ENCODE assay signal across 9 mouse cellular contexts in the genomic region with DNA sequence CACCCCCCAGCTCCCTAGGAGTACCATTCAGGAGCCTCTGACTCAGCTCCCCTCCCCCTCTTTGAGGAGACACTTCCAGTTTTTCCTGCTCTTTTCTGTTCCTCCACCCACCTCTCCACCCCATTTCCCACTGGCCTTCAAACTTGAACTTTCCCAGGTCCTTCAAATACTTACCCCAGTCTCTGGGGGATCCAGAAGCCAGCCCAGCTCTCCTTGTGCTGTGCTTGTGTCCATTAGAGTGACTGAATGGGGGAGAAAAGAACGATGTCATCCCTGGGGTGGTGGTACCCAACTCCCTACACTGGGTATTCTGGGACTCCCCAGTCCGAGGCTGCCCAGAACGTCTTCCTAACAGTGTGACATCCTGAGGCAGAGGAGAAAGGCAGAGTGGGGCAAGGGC. TPM values are rescaled to one million over a fixed set of nuclear protein-coding genes. Genes with fewer than 3 reads are reported as not detected.
DNase-seq lines count a peak whose midpoint lies in the region; ATAC-seq and TF ChIP-seq lines count a peak whose summit lies in the region.
"Had no signal": no experiment of that assay in that cellular context is flagged by ENCODE, and none has a peak within 500 bp of the region (broad histone marks: within the 10 kb centered on the region; RNA-seq: fewer than 3 reads in every experiment).

No protein-coding gene starts in this region.

- H3K9me3 ChIP-seq in kidney, postnatal 0 days (replicated peaks; ENCODE audit: low read length), result no peaks in the 10 kb centered on the region
- no peaks in the 10 kb centered on the region for H3K9me3 ChIP-seq in embryonic facial prominence, embryonic 10.5 days
- no peaks in the 10 kb centered on the region for H3K9me3 ChIP-seq in embryonic facial prominence, embryonic 15.5 days (replicated peaks)
- H3K9me3 ChIP-seq in liver, embryonic 13.5 days (replicated peaks), result no peaks in the 10 kb centered on the region
- H3K9me3 ChIP-seq: forebrain, embryonic 13.5 days had no signal

- H3K36me3 ChIP-seq in kidney, postnatal 0 days (ENCODE audit: insufficient read depth, low read length), result no peaks in the 10 kb centered on the region
- H3K36me3 ChIP-seq in embryonic facial prominence, embryonic 10.5 days (replicated peaks), result no peaks in the 10 kb centered on the region
- no peaks in the 10 kb centered on the region for H3K36me3 ChIP-seq in embryonic facial prominence, embryonic 15.5 days
- no peaks in the 10 kb centered on the region for H3K36me3 ChIP-seq in liver, embryonic 13.5 days

- 13% methylated on average over 3 of the region's 3 CpGs for WGBS in kidney, postnatal 0 days
- whole genome bisulfite sequencing in embryonic facial prominence, embryonic 10.5 days, result 4% methylated on average over 3 of the region's 3 CpGs
- WGBS in embryonic facial prominence, embryonic 15.5 days, result 15% methylated on average over 3 of the region's 3 CpGs
- WGBS in liver, embryonic 13.5 days (ENCODE audit: insufficient replicate concordance), result 26% methylated on average over 3 of the region's 3 CpGs

- H3K27me3 ChIP-seq in kidney, postnatal 0 days (ENCODE audit: insufficient read depth, low read length), result no peaks in the 10 kb centered on the region
- peaks cover 32% of the 10 kb centered on the region for H3K27me3 ChIP-seq in embryonic facial prominence, embryonic 10.5 days (replicated peaks; ENCODE audit: low read depth, poor library complexity, severe bottlenecking)
- H3K27me3 ChIP-seq in embryonic facial prominence, embryonic 15.5 days, result no peaks in the 10 kb centered on the region
- no peaks in the 10 kb centered on the region for H3K27me3 ChIP-seq in liver, embryonic 13.5 days

- TF ChIP-seq CTCF in kidney, postnatal 0 days (IDR thresholded peaks at IDR 0.05; ENCODE audit: low read depth), result no peak

- ATAC-seq in kidney, postnatal 0 days (replicated peaks; ENCODE audit: low FRiP score, low read depth), result no peak
- ATAC-seq in embryonic facial prominence, embryonic 15.5 days (ENCODE audit: insufficient number of reproducible peaks, low FRiP score, low TSS enrichment, low read depth), result 0 out of 2 replicates have a peak, but pooled peaks have one; percentile 6
- ATAC-seq in liver, embryonic 13.5 days (ENCODE audit: low read depth), result no peak

- H3K27ac ChIP-seq in kidney, postnatal 0 days, result no peak overlapping the region
- H3K27ac ChIP-seq in embryonic facial prominence, embryonic 10.5 days (replicated peaks), result no peak overlapping the region
- peak overlapping the region; percentile 81 for H3K27ac ChIP-seq in embryonic facial prominence, embryonic 15.5 days (replicated peaks)
- no peak overlapping the region for H3K27ac ChIP-seq in liver, embryonic 13.5 days
- H3K27ac ChIP-seq: forebrain, embryonic 13.5 days had no signal

- no peak for DNase-seq in kidney, postnatal 0 days (ENCODE audit: low spot score)
- no peak for DNase-seq in kidney, adult 8-10 months
- no peak for DNase-seq in embryonic facial prominence, embryonic 10.5 days (ENCODE audit: low spot score)
- DNase-seq in liver, embryonic 13.5 days, result no peak
- DNase-seq in adrenal gland, postnatal 14 days, result no peak
- DNase-seq in adrenal gland, adult 18-20 months (ENCODE audit: low spot score in 2 of 2), result no peak

- H3K4me2 ChIP-seq in kidney, postnatal 0 days (ENCODE audit: low read length), result peak overlapping the region; percentile 94
- H3K4me2 ChIP-seq in embryonic facial prominence, embryonic 15.5 days (replicated peaks), result peak overlapping the region; percentile 94
- peak overlapping the region; percentile 71 for H3K4me2 ChIP-seq in liver, embryonic 13.5 days

- no peak overlapping the region for H3K9ac ChIP-seq in kidney, postnatal 0 days (ENCODE audit: low read depth, low read length)
- H3K9ac ChIP-seq in embryonic facial prominence, embryonic 15.5 days, result no peak overlapping the region
- no peak overlapping the region for H3K9ac ChIP-seq in liver, embryonic 13.5 days

- H3K4me1 ChIP-seq in kidney, postnatal 0 days (replicated peaks; ENCODE audit: insufficient read depth, low read length), result peaks cover 13% of the 10 kb centered on the region; the same call in 1 of the 2 replicates
- H3K4me1 ChIP-seq in embryonic facial prominence, embryonic 10.5 days, result peaks cover 39% of the 10 kb centered on the region
- H3K4me1 ChIP-seq in embryonic facial prominence, embryonic 15.5 days, result peaks cover 32% of the 10 kb centered on the region
- peaks cover 25% of the 10 kb centered on the region for H3K4me1 ChIP-seq in liver, embryonic 13.5 days (replicated peaks)

- peak overlapping the region; percentile 51; the same call in 1 of the 2 replicates for H3K4me3 ChIP-seq in kidney, postnatal 0 days (replicated peaks; ENCODE audit: low read depth, low read length)
- H3K4me3 ChIP-seq in embryonic facial prominence, embryonic 10.5 days, result peak overlapping the region; percentile 71
- H3K4me3 ChIP-seq in embryonic facial prominence, embryonic 15.5 days (replicated peaks), result peak overlapping the region; percentile 60
- H3K4me3 ChIP-seq in liver, embryonic 13.5 days (replicated peaks), result 0 out of 2 replicates have a peak overlapping the region, but pooled peaks have one; percentile 54

RNA-seq across cellular contexts. Expression of a gene that starts 1.1 kb away (rescaled TPM):
- 6.6 and 6.9 TPM in 2 replicates for polyA plus RNA-seq in kidney, postnatal 0 days (2015; fragmentation: Nextera tagmentation; extraction: Ambion mirVana)
- 3.9 and 5.1 TPM in 2 replicates for polyA plus RNA-seq in embryonic facial prominence, embryonic 10.5 days (2016; fragmentation: Nextera tagmentation; extraction: Ambion mirVana)
- polyA plus RNA-seq in embryonic facial prominence, embryonic 15.5 days (2015; fragmentation: Nextera tagmentation; extraction: Ambion mirVana), result 19.5 and 21.6 TPM in 2 replicates
- 2.7 and 2.9 TPM in 2 replicates for polyA plus RNA-seq in liver, embryonic 13.5 days (2015; fragmentation: Nextera tagmentation; extraction: Ambion mirVana)
- total RNA-seq in adrenal gland, postnatal 14 days (2021), result 1.2 and 3.6 TPM in 2 replicates
- under 1 TPM; 0.45 to 0.46 TPM for total RNA-seq in adrenal gland, adult 18-20 months (2021)

RNA-seq across cellular contexts. Expression of a gene that starts 22.6 kb away (rescaled TPM):
- polyA plus RNA-seq in kidney, postnatal 0 days (2015; fragmentation: Nextera tagmentation; extraction: Ambion mirVana), result 92.9 and 103 TPM in 2 replicates
- 93.8 and 96.9 TPM in 2 replicates for polyA plus RNA-seq in embryonic facial prominence, embryonic 10.5 days (2016; fragmentation: Nextera tagmentation; extraction: Ambion mirVana)
- polyA plus RNA-seq in embryonic facial prominence, embryonic 15.5 days (2015; fragmentation: Nextera tagmentation; extraction: Ambion mirVana), result 127 and 131 TPM in 2 replicates
- 36.5 and 39.7 TPM in 2 replicates for polyA plus RNA-seq in liver, embryonic 13.5 days (2015; fragmentation: Nextera tagmentation; extraction: Ambion mirVana)
- 115 and 117 TPM in 2 replicates for total RNA-seq in adrenal gland, postnatal 14 days (2021)
- total RNA-seq in adrenal gland, adult 18-20 months (2021), result 100 to 1,000 TPM; 115 to 138 TPM

RNA-seq across cellular contexts. Expression of a gene that starts 28.0 kb away (rescaled TPM):
- not detected in 2 replicates for polyA plus RNA-seq in kidney, postnatal 0 days (2015; fragmentation: Nextera tagmentation; extraction: Ambion mirVana)
- polyA plus RNA-seq in embryonic facial prominence, embryonic 10.5 days (2016; fragmentation: Nextera tagmentation; extraction: Ambion mirVana), result not detected in 2 replicates
- polyA plus RNA-seq in embryonic facial prominence, embryonic 15.5 days (2015; fragmentation: Nextera tagmentation; extraction: Ambion mirVana), result not detected in 2 replicates
- not detected in 2 replicates for polyA plus RNA-seq in liver, embryonic 13.5 days (2015; fragmentation: Nextera tagmentation; extraction: Ambion mirVana)
- total RNA-seq in adrenal gland, postnatal 14 days (2021), result 2.0 and 3.5 TPM in 2 replicates
- total RNA-seq in adrenal gland, adult 18-20 months (2021), result 1 to 10 TPM in 1 of 2 experiments, not detected in 1; 4.5 TPM
- polyA plus RNA-seq: forebrain, embryonic 13.5 days; limb, embryonic 11.5 days had no signal

RNA-seq across cellular contexts. Expression of a gene that starts 33.2 kb away (rescaled TPM):
- not detected in 2 replicates for polyA plus RNA-seq in kidney, postnatal 0 days (2015; fragmentation: Nextera tagmentation; extraction: Ambion mirVana)
- not detected in 2 replicates for polyA plus RNA-seq in embryonic facial prominence, embryonic 10.5 days (2016; fragmentation: Nextera tagmentation; extraction: Ambion mirVana)
- polyA plus RNA-seq in embryonic facial prominence, embryonic 15.5 days (2015; fragmentation: Nextera tagmentation; extraction: Ambion mirVana), result not detected in 2 replicates
- polyA plus RNA-seq in liver, embryonic 13.5 days (2015; fragmentation: Nextera tagmentation; extraction: Ambion mirVana), result not detected in 2 replicates
- 1.4 and 2.2 TPM in 2 replicates for total RNA-seq in adrenal gland, postnatal 14 days (2021)
- 1 to 10 TPM in 1 of 2 experiments, under 1 TPM in 1; 0.38 to 3.4 TPM for total RNA-seq in adrenal gland, adult 18-20 months (2021)
- polyA plus RNA-seq: forebrain, embryonic 13.5 days; limb, embryonic 11.5 days had no signal

RNA-seq across cellular contexts. Expression of a gene that starts 47.6 kb away (rescaled TPM):
- polyA plus RNA-seq in kidney, postnatal 0 days (2015; fragmentation: Nextera tagmentation; extraction: Ambion mirVana), result 0.05 TPM in 1 of 2 replicates, not detected in the other
- 0.74 and 0.90 TPM in 2 replicates for polyA plus RNA-seq in embryonic facial prominence, embryonic 10.5 days (2016; fragmentation: Nextera tagmentation; extraction: Ambion mirVana)
- polyA plus RNA-seq in embryonic facial prominence, embryonic 15.5 days (2015; fragmentation: Nextera tagmentation; extraction: Ambion mirVana), result 0.23 and 0.24 TPM in 2 replicates
- polyA plus RNA-seq in liver, embryonic 13.5 days (2015; fragmentation: Nextera tagmentation; extraction: Ambion mirVana), result 0.05 TPM in 2 replicates
- total RNA-seq in adrenal gland, postnatal 14 days (2021), result 0.30 and 0.90 TPM in 2 replicates
- under 1 TPM; 0.13 to 0.29 TPM for total RNA-seq in adrenal gland, adult 18-20 months (2021)
